Mouse (Mus musculus): ENCODE measurements around the gene Sh3bp1. TPM values are rescaled to one million over a fixed set of nuclear protein-coding genes. Genes with fewer than 3 reads are reported as not detected.

The Sh3bp1 gene
- total and polyA plus RNA-seq, 3 experiments = 12.3 to 69.7 (median 23.8) TPM

DNA sequence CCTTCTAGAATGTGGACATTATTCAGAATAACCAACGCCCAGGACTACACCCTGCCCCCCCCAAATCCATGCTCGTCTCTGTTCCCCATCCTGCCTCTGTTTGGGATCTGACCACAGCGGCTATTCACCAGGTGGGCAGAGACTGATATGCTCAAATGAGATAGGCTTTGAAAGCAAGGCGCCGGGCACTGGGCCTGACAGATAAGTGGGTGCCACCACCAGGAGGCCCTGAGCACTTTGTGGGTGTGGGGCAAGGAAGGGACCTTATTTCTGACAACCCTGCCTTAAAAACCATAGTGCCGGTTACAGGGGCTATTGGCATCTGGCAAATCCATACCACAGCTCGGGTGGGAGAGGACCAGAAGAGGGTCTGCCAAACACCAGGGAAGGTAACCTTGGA lies 23.1 kb downstream of the Sh3bp1 start:
- Histone ChIP-seq H3K79me2 (replicated peaks; ENCODE audit: control insufficient read depth, extremely low read depth, insufficient read depth, poor library complexity, severe bottlenecking) (peaks cover 4% of the 10 kb centered on the region; the same call in 1 of the 2 replicates), H3K4me3 (replicated peaks in 1 of 3; ENCODE audit: low read depth in 2 of 3, low read length in 2 of 3, poor library complexity in 1 of 3) (peak overlapping the region; percentile 1 to 49 (median 24)), H3K9ac (ENCODE audit: insufficient read depth, low read depth) (peak overlapping the region; percentile 25; the same call in 1 of the 2 replicates), H3K4me2 (ENCODE audit: insufficient read depth, low read depth, poor library complexity, severe bottlenecking) (peak overlapping the region; percentile 42; the same call in 1 of the 2 replicates), H3K9me3 (replicated peaks; ENCODE audit: low read length) (peaks cover 3% of the 10 kb centered on the region), H3K4me1 (ENCODE audit: control insufficient read depth in 1 of 2, insufficient read depth in 2 of 2) (peaks cover 31 to 65% of the 10 kb centered on the region in 2 experiments), H3K36me3 (replicated peaks in 1 of 2; ENCODE audit: control insufficient read depth in 1 of 2, insufficient read depth in 1 of 2, low read length in 1 of 2) (peaks cover 4 to 18% of the 10 kb centered on the region in 2 experiments), H3K27me3 (replicated peaks) (no peaks in the 10 kb centered on the region), H3K27ac (ENCODE audit: insufficient read depth, low read depth) (peak overlapping the region; percentile 68)
- dilution Hi-C loops (cut with MboI; ENCODE audit: extremely low pct_ligation_motif_present, extremely low pct_unique_long_range_greater_than_20kb, low sequenced_read_pairs) (no loop called here), in situ Hi-C loops (cut with MboI; ENCODE audit: low pct_ligation_motif_present, low pct_unique_long_range_greater_than_20kb, low sequenced_read_pairs) (loop anchor here (25.0 kb wide), 1 partner anchor 415 kb away; the partner anchor contains the start of genes Maff and Pla2g6)
- peak; percentile 7; the same call in 1 of the 2 replicates for TF ChIP-seq SMC3 (IDR thresholded peaks at IDR 0.05; ENCODE audit: low read depth, low read length)
- no peak for TF ChIP-seq MYC (IDR thresholded peaks at IDR 0.05; ENCODE audit: low read depth, low read length)
- TF ChIP-seq CTCF (conservative IDR thresholded peaks at IDR 0.05 in 1 of 2, IDR thresholded peaks at IDR 0.05 in 1 of 2; ENCODE audit: low read depth in 2 of 2, low read length in 2 of 2) = peak in 1 of 2 experiments; percentile 22; a peak in 2 of 4 replicates
- no peak for TF ChIP-seq POLR2A (IDR thresholded peaks at IDR 0.05; ENCODE audit: low read depth, low read length)
- TF ChIP-seq MAX (IDR thresholded peaks at IDR 0.05; ENCODE audit: low read length) = no peak
- TF ChIP-seq HCFC1 (IDR thresholded peaks at IDR 0.05; ENCODE audit: low read depth, low read length) = no peak
- no peak for TF ChIP-seq UBTF (IDR thresholded peaks at IDR 0.05; ENCODE audit: low read depth, low read length)
- DNase-seq (ENCODE audit: extremely low read depth) = no peak

DNA sequence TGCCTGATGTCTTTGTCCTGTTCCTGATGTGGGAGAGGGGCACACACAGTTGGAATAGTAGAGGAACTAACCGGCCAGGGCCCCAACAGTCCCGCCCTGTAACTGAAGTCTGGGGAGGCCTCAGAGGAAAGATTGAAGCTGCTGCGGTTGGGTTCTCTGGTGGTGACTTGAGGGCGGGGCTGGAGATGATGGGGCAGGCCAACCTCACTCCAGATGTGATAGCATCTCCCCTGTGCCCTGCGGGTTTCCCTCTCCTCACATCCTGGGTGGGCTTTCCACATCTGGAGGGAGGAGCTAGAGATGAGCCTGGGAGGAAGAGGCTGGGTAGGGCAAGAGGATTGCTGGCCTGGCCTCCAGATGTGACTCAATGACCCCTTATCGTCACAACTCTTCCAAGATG lies 24.0 kb downstream of the Sh3bp1 start:
- dilution Hi-C loops (cut with MboI; ENCODE audit: extremely low pct_ligation_motif_present, extremely low pct_unique_long_range_greater_than_20kb, low sequenced_read_pairs) = no loop called here
- Histone ChIP-seq H3K9ac (ENCODE audit: insufficient read depth, low read depth) (peak overlapping the region; percentile 36), H3K4me1 (ENCODE audit: control insufficient read depth in 1 of 2, insufficient read depth in 2 of 2) (peaks cover 33 to 68% of the 10 kb centered on the region in 2 experiments)

DNA sequence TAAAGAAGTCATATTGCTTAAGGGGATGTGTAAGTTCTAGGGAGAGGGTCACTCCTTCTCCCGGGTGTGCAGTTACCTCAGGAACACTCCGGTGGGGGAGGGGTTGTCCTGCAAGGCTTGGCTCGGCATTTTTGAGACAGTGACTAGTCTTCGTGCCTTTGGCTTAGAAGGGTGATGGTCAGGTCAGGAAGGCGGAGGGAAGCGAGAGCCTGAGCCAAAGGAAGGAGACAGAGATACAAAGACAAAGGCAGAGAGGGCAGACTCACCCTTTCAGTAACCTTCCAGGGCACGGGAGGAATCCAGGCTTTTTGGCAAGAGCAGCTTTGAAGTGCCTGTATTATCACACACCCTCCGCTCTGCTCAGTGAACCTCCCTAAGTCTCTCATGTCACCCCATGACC lies 25.6 kb downstream of the Sh3bp1 start:
- Histone ChIP-seq H3K36me3 (replicated peaks in 1 of 2; ENCODE audit: control insufficient read depth in 1 of 2, insufficient read depth in 1 of 2, low read length in 1 of 2) (peaks cover 10 to 19% of the 10 kb centered on the region in 2 experiments), H3K9ac (ENCODE audit: insufficient read depth, low read depth) (no peak overlapping the region), H3K27me3 (replicated peaks) (no peaks in the 10 kb centered on the region), H3K27ac (ENCODE audit: insufficient read depth, low read depth) (peak overlapping the region; percentile 70), H3K4me1 (ENCODE audit: control insufficient read depth in 1 of 2, insufficient read depth in 2 of 2) (peaks cover 33 to 63% of the 10 kb centered on the region in 2 experiments), H3K9me3 (replicated peaks; ENCODE audit: low read length) (peaks cover 3% of the 10 kb centered on the region), H3K4me2 (ENCODE audit: insufficient read depth, low read depth, poor library complexity, severe bottlenecking) (no peak overlapping the region), H3K79me2 (replicated peaks; ENCODE audit: control insufficient read depth, extremely low read depth, insufficient read depth, poor library complexity, severe bottlenecking) (peaks cover 4% of the 10 kb centered on the region; the same call in 1 of the 2 replicates), H3K4me3 (replicated peaks in 1 of 3; ENCODE audit: low read depth in 2 of 3, low read length in 2 of 3, poor library complexity in 1 of 3) (no peak overlapping the region)
- no peak for TF ChIP-seq PAX5 (IDR thresholded peaks at IDR 0.05; ENCODE audit: low read length)
- TF ChIP-seq MXI1 (IDR thresholded peaks at IDR 0.05; ENCODE audit: low read depth, low read length) = no peak
- TF ChIP-seq MEF2A (IDR thresholded peaks at IDR 0.05; ENCODE audit: borderline replicate concordance, low read depth, low read length) = no peak
- no peak for TF ChIP-seq MYC (IDR thresholded peaks at IDR 0.05; ENCODE audit: low read depth, low read length)
- no peak for TF ChIP-seq RAD21 (IDR thresholded peaks at IDR 0.05; ENCODE audit: low read depth, low read length)
- TF ChIP-seq USF1 (IDR thresholded peaks at IDR 0.05; ENCODE audit: low read depth, low read length) = no peak
- no peak for TF ChIP-seq EP300 (IDR thresholded peaks at IDR 0.05; ENCODE audit: low read length)
- TF ChIP-seq ZMIZ1 (IDR thresholded peaks at IDR 0.05; ENCODE audit: low read depth, low read length) = no peak
- TF ChIP-seq MAZ (IDR thresholded peaks at IDR 0.05; ENCODE audit: low read depth, low read length) = no peak
- no peak for TF ChIP-seq RCOR1 (conservative IDR thresholded peaks at IDR 0.05; ENCODE audit: low read depth, low read length)
- no peak for TF ChIP-seq JUN (IDR thresholded peaks at IDR 0.05; ENCODE audit: insufficient read depth, low read depth, low read length)
- in situ Hi-C loops (cut with MboI; ENCODE audit: low pct_ligation_motif_present, low pct_unique_long_range_greater_than_20kb, low sequenced_read_pairs) = no loop called here
- DNase-seq (ENCODE audit: extremely low read depth) = no peak
- dilution Hi-C loops (cut with MboI; ENCODE audit: extremely low pct_ligation_motif_present, extremely low pct_unique_long_range_greater_than_20kb, low sequenced_read_pairs) = no loop called here

More for the DNA sequence above, 24.0 kb downstream of the Sh3bp1 start:
- TF ChIP-seq BHLHE40 (IDR thresholded peaks at IDR 0.05; ENCODE audit: low read depth, low read length) (peak; percentile 32), RCOR1 (conservative IDR thresholded peaks at IDR 0.05; ENCODE audit: low read depth, low read length) (no peak), NELFE (IDR thresholded peaks at IDR 0.05; ENCODE audit: low read depth, low read length) (peak; percentile 66), ETS1 (conservative IDR thresholded peaks at IDR 0.05; ENCODE audit: low read depth, low read length) (peak; percentile 67), TCF12 (IDR thresholded peaks at IDR 0.05; ENCODE audit: low read depth, low read length) (peak; percentile 84), MEF2A (IDR thresholded peaks at IDR 0.05; ENCODE audit: borderline replicate concordance, low read depth, low read length) (peak; percentile 39; the same call in 1 of the 2 replicates), IRF4 (IDR thresholded peaks at IDR 0.05; ENCODE audit: low read depth, low read length) (peak; percentile 42; the same call in 1 of the 2 replicates), GABPA (IDR thresholded peaks at IDR 0.05; ENCODE audit: insufficient replicate concordance, low read depth, low read length) (no peak), EP300 (IDR thresholded peaks at IDR 0.05; ENCODE audit: low read length) (peak; percentile 47; the same call in 1 of the 2 replicates), USF2 (conservative IDR thresholded peaks at IDR 0.05; ENCODE audit: low read depth, low read length) (no peak), TBP (conservative IDR thresholded peaks at IDR 0.05; ENCODE audit: low read depth, low read length) (peak; percentile 45; the same call in 1 of the 2 replicates), NRF1 (IDR thresholded peaks at IDR 0.05; ENCODE audit: low read depth, low read length) (0 out of 2 replicates have a peak, but pooled peaks have one; percentile 20), POLR2A (IDR thresholded peaks at IDR 0.05; ENCODE audit: low read depth, low read length) (peak; percentile 78)
- Histone ChIP-seq H3K4me2 (ENCODE audit: insufficient read depth, low read depth, poor library complexity, severe bottlenecking) (peak overlapping the region; percentile 42), H3K4me3 (replicated peaks in 1 of 3; ENCODE audit: low read depth in 2 of 3, low read length in 2 of 3, poor library complexity in 1 of 3) (peak overlapping the region; percentile 17 to 49 (median 29)), H3K79me2 (replicated peaks; ENCODE audit: control insufficient read depth, extremely low read depth, insufficient read depth, poor library complexity, severe bottlenecking) (peaks cover 4% of the 10 kb centered on the region; the same call in 1 of the 2 replicates), H3K27me3 (replicated peaks) (no peaks in the 10 kb centered on the region), H3K9me3 (replicated peaks; ENCODE audit: low read length) (peaks cover 3% of the 10 kb centered on the region), H3K36me3 (replicated peaks in 1 of 2; ENCODE audit: control insufficient read depth in 1 of 2, insufficient read depth in 1 of 2, low read length in 1 of 2) (peaks cover 0 to 14% of the 10 kb centered on the region in 2 experiments), H3K27ac (ENCODE audit: insufficient read depth, low read depth) (peak overlapping the region; percentile 68)
- in situ Hi-C loops (cut with MboI; ENCODE audit: low pct_ligation_motif_present, low pct_unique_long_range_greater_than_20kb, low sequenced_read_pairs) = loop anchor here (25.0 kb wide), 1 partner anchor 414 kb away; the partner anchor contains the start of genes Maff and Pla2g6
- DNase-seq (ENCODE audit: extremely low read depth) = peak; percentile 89

All from CH12.LX (cell line).